Mouse (Mus musculus): ENCODE results near the gene Qpctl.

- TF ChIP-seq CTCF (IDR thresholded peaks at IDR 0.05; ENCODE audit: low read depth, low read length) (peak; percentile 92), POLR2A (IDR thresholded peaks at IDR 0.05; ENCODE audit: extremely low read depth, insufficient read depth, low read length) (no peak)
These were observed 8.2 kb upstream of the Qpctl start for GRCm38 (mm10) chr7:19157160-19157800.
